Mouse (Mus musculus): ENCODE results near the gene Rnf213. TPM values are rescaled to one million over a fixed set of nuclear protein-coding genes. Genes with fewer than 3 reads are reported as not detected.

The Rnf213 gene
- polyA plus RNA-seq, 1 experiment from 2014 or later, result 1.5 TPM

- Histone ChIP-seq H3K36me3 (peaks cover 39% of the 10 kb centered on the region), H3K27ac (peak overlapping the region; percentile 98; the same call in 1 of the 2 replicates), H3K9me3 (no peaks in the 10 kb centered on the region), H3K27me3 (ENCODE audit: insufficient read depth, poor library complexity, severe bottlenecking) (peaks cover 13% of the 10 kb centered on the region), H3K4me3 (peak overlapping the region; percentile 72), H3K4me1 (replicated peaks) (peaks cover 36% of the 10 kb centered on the region)
- 92% methylated on average over 6 of the region's 6 CpGs for WGBS
- no peak for DNase-seq (ENCODE audit: low spot score)
Observed at GRCm38 (mm10) chr11:119492830-119493229, 99.9 kb downstream of the Rnf213 start.

GRCm38 (mm10) chr11:119493516-119493915 is 100.6 kb downstream of the Rnf213 start:
- H3K36me3 ChIP-seq, result peaks cover 46% of the 10 kb centered on the region
- no peak for DNase-seq (ENCODE audit: low spot score)
- H3K4me3 ChIP-seq, result no peak overlapping the region
- no peaks in the 10 kb centered on the region for H3K9me3 ChIP-seq
- H3K4me1 ChIP-seq (replicated peaks), result peaks cover 36% of the 10 kb centered on the region
- WGBS, result 82% methylated on average over 4 of the region's 4 CpGs
- H3K27me3 ChIP-seq (ENCODE audit: insufficient read depth, poor library complexity, severe bottlenecking), result peaks cover 13% of the 10 kb centered on the region
- H3K27ac ChIP-seq, result no peak overlapping the region

GRCm38 (mm10) chr11:119496147-119496546 is 103.2 kb downstream of the Rnf213 start:
- 93% methylated on average over 5 of the region's 5 CpGs for WGBS
- Histone ChIP-seq H3K4me3 (no peak overlapping the region), H3K27ac (no peak overlapping the region), H3K4me1 (replicated peaks) (peaks cover 27% of the 10 kb centered on the region), H3K36me3 (peaks cover 72% of the 10 kb centered on the region), H3K27me3 (ENCODE audit: insufficient read depth, poor library complexity, severe bottlenecking) (no peaks in the 10 kb centered on the region), H3K9me3 (no peaks in the 10 kb centered on the region)
- no peak for DNase-seq (ENCODE audit: low spot score)

- H3K9me3 ChIP-seq, result no peaks in the 10 kb centered on the region
- no peak overlapping the region for H3K27ac ChIP-seq
- peaks cover 85% of the 10 kb centered on the region for H3K36me3 ChIP-seq
- no peak for DNase-seq (ENCODE audit: low spot score)
- H3K27me3 ChIP-seq (ENCODE audit: insufficient read depth, poor library complexity, severe bottlenecking), result no peaks in the 10 kb centered on the region
- H3K4me3 ChIP-seq, result no peak overlapping the region
- H3K4me1 ChIP-seq (replicated peaks), result peaks cover 22% of the 10 kb centered on the region
- 78% methylated on average over 4 of the region's 4 CpGs for WGBS
Observed at GRCm38 (mm10) chr11:119497451-119497850, 104.6 kb downstream of the Rnf213 start.

GRCm38 (mm10) chr11:119499297-119499696 is 106.4 kb downstream of the Rnf213 start:
- Histone ChIP-seq H3K4me1 (replicated peaks) (peaks cover 4% of the 10 kb centered on the region; the same call in 1 of the 2 replicates), H3K36me3 (peaks cover 87% of the 10 kb centered on the region), H3K27me3 (ENCODE audit: insufficient read depth, poor library complexity, severe bottlenecking) (no peaks in the 10 kb centered on the region), H3K4me3 (no peak overlapping the region), H3K27ac (no peak overlapping the region), H3K9me3 (no peaks in the 10 kb centered on the region)
- no peak for DNase-seq (ENCODE audit: low spot score)
- 93% methylated on average over 4 of the region's 4 CpGs for WGBS

GRCm38 (mm10) chr11:119500011-119500410 is 107.1 kb downstream of the Rnf213 start:
- 88% methylated on average over 2 of the region's 2 CpGs for WGBS
- Histone ChIP-seq H3K9me3 (no peaks in the 10 kb centered on the region), H3K4me1 (replicated peaks) (0 out of 2 replicates have a peak, but pooled peaks cover 3% of the 10 kb centered on the region), H3K27ac (no peak overlapping the region), H3K36me3 (peaks cover 87% of the 10 kb centered on the region), H3K4me3 (no peak overlapping the region), H3K27me3 (ENCODE audit: insufficient read depth, poor library complexity, severe bottlenecking) (no peaks in the 10 kb centered on the region)
- DNase-seq (ENCODE audit: low spot score), result no peak

GRCm38 (mm10) chr11:119503675-119504074 is 110.8 kb downstream of the Rnf213 start:
- peak; percentile 77 for DNase-seq (ENCODE audit: low spot score)
- Histone ChIP-seq H3K4me3 (no peak overlapping the region), H3K36me3 (peaks cover 98% of the 10 kb centered on the region), H3K9me3 (no peaks in the 10 kb centered on the region), H3K27ac (no peak overlapping the region), H3K4me1 (replicated peaks) (peaks cover 12% of the 10 kb centered on the region), H3K27me3 (ENCODE audit: insufficient read depth, poor library complexity, severe bottlenecking) (no peaks in the 10 kb centered on the region)

- H3K4me3 ChIP-seq, result no peak overlapping the region
- WGBS, result 95% methylated on average over 4 of the region's 4 CpGs
- no peak overlapping the region for H3K27ac ChIP-seq
- peaks cover 36% of the 10 kb centered on the region for H3K4me1 ChIP-seq (replicated peaks)
- DNase-seq (ENCODE audit: low spot score), result no peak
- no peaks in the 10 kb centered on the region; the same call in 1 of the 2 replicates for H3K27me3 ChIP-seq (ENCODE audit: insufficient read depth, poor library complexity, severe bottlenecking)
- H3K9me3 ChIP-seq, result no peaks in the 10 kb centered on the region
- peaks cover 74% of the 10 kb centered on the region for H3K36me3 ChIP-seq
Observed at GRCm38 (mm10) chr11:119506386-119506785, 113.5 kb downstream of the Rnf213 start.

- DNase-seq (ENCODE audit: low spot score), result no peak
- 0 out of 2 replicates have a peak overlapping the region, but pooled peaks have one; percentile 2 for H3K4me3 ChIP-seq
- peaks cover 6% of the 10 kb centered on the region for H3K27me3 ChIP-seq (ENCODE audit: insufficient read depth, poor library complexity, severe bottlenecking)
- H3K9me3 ChIP-seq, result no peaks in the 10 kb centered on the region
- peaks cover 60% of the 10 kb centered on the region for H3K36me3 ChIP-seq
- peaks cover 50% of the 10 kb centered on the region for H3K4me1 ChIP-seq (replicated peaks)
- WGBS, result 84% methylated on average over 8 of the region's 8 CpGs
- no peak overlapping the region for H3K27ac ChIP-seq
Observed at GRCm38 (mm10) chr11:119507772-119508171, 114.9 kb downstream of the Rnf213 start.

- Histone ChIP-seq H3K36me3 (peaks cover 45% of the 10 kb centered on the region), H3K27me3 (ENCODE audit: insufficient read depth, poor library complexity, severe bottlenecking) (peaks cover 19% of the 10 kb centered on the region), H3K27ac (peak overlapping the region; percentile 24; the same call in 1 of the 2 replicates), H3K9me3 (no peaks in the 10 kb centered on the region), H3K4me3 (no peak overlapping the region), H3K4me1 (replicated peaks) (peaks cover 62% of the 10 kb centered on the region)
- 54% methylated on average over 5 of the region's 5 CpGs for WGBS
- no peak for DNase-seq (ENCODE audit: low spot score)
Observed at GRCm38 (mm10) chr11:119509165-119509776, 116.4 kb downstream of the Rnf213 start.

- DNase-seq (ENCODE audit: low spot score), result no peak
- Histone ChIP-seq H3K27ac (peak overlapping the region; percentile 54), H3K27me3 (ENCODE audit: insufficient read depth, poor library complexity, severe bottlenecking) (peaks cover 48% of the 10 kb centered on the region), H3K4me1 (replicated peaks) (peaks cover 85% of the 10 kb centered on the region), H3K36me3 (peaks cover 8% of the 10 kb centered on the region), H3K4me3 (no peak overlapping the region), H3K9me3 (no peaks in the 10 kb centered on the region)
- 69% methylated on average over 9 of the region's 9 CpGs for WGBS
Observed at GRCm38 (mm10) chr11:119513038-119513659, 120.2 kb downstream of the Rnf213 start.

- peaks cover 74% of the 10 kb centered on the region for H3K4me1 ChIP-seq (replicated peaks)
- WGBS, result 52% methylated on average over 16 of the region's 16 CpGs
- H3K4me3 ChIP-seq, result peak overlapping the region; percentile 48
Observed at GRCm38 (mm10) chr11:119514108-119514860, 121.4 kb downstream of the Rnf213 start.

More at GRCm38 (mm10) chr11:119514108-119514860, 121.4 kb downstream of the Rnf213 start:
- Histone ChIP-seq H3K27ac (peak overlapping the region; percentile 85), H3K27me3 (ENCODE audit: insufficient read depth, poor library complexity, severe bottlenecking) (peaks cover 48% of the 10 kb centered on the region), H3K36me3 (no peaks in the 10 kb centered on the region), H3K9me3 (no peaks in the 10 kb centered on the region)
- DNase-seq (ENCODE audit: low spot score), result no peak

Data from hindbrain, embryonic 10.5 days (tissue).